Mouse (Mus musculus) forebrain, embryonic 12.5 days (tissue): ENCODE results near the gene Phlda3. TPM values are rescaled to one million over a fixed set of nuclear protein-coding genes. Genes with fewer than 3 reads are reported as not detected.

ENCODE experiments used
- ATAC-seq: fragments of 200-750 bp; cut with Nextera tagmentation; 2 replicates; pipeline ENCODE4 v1.8.0; 2017; ENCODE audit warnings: moderate TSS enrichment; ENCODE audit not compliant: low FRiP score
- H3K27ac ChIP-seq: fragments of 300-500 bp; sonication (generic); 2 replicates; pipeline ENCODE4 v1.5.1; 2016; ENCODE audit warnings: mild to moderate bottlenecking
- H3K27me3 ChIP-seq: fragments of 300-500 bp; sonication (generic); 2 replicates; pipeline ENCODE4 v1.6.1; 2016; ENCODE audit warnings: mild to moderate bottlenecking
- H3K36me3 ChIP-seq: fragments of 300-500 bp; sonication (generic); replicated peaks from 2 replicates; pipeline ENCODE4 v1.6.1; 2016; ENCODE audit warnings: mild to moderate bottlenecking
- H3K4me1 ChIP-seq: fragments of 300-500 bp; sonication (generic); 2 replicates; pipeline ENCODE4 v1.6.1; 2016
- H3K4me2 ChIP-seq: fragments of 300-500 bp; sonication (generic); 2 replicates; pipeline ENCODE4 v1.6.1; 2016; ENCODE audit warnings: mild to moderate bottlenecking, moderate library complexity
- H3K4me3 ChIP-seq: fragments of 300-500 bp; sonication (generic); replicated peaks from 2 replicates; pipeline ENCODE4 v1.5.1; 2016; ENCODE audit warnings: mild to moderate bottlenecking
- H3K9ac ChIP-seq: fragments of 300-500 bp; sonication (generic); 2 replicates; pipeline ENCODE4 v1.6.1; 2016; ENCODE audit warnings: mild to moderate bottlenecking
- H3K9me3 ChIP-seq: fragments of 300-500 bp; sonication (generic); 2 replicates; pipeline ENCODE4 v1.6.1; 2016
- WGBS: fragments of 180-500 bp; shearing (Covaris S2); methylation state at CpG from one replicate; pipeline ENCODE4 v1.1.7; 2016; 5-methylcytosine and 5-hydroxymethylcytosine counted together
- polyA plus RNA-seq: library from polyadenylated mRNA; unstranded; fragments of >200 nt; fragmentation: Nextera tagmentation; extraction: Ambion mirVana; gene quantifications from 2 replicates; pipeline ENCODE4 v1.2.1, GENCODE M21; 2016

The Phlda3 gene
- polyA plus RNA-seq, 1 experiment from 2014 or later: 16.9 TPM

DNA sequence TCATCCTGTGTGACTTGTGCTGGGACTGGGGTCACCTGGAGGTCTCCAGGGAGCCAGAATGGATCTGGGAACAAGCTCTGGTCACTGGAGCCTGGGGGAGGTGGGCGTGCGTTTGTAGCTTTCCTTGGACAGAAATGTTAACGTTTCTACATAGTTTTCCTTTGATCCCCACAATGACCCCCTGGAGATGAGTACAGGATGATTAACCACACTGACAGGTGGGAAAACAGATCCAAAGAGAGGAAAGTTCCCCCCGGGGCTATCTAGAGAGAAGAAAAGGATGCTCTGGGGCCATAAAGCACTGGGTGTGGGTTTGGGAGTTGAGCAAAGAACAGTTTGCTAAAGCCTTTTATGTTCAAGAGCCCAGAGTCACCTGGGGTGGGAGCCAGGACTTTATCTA, 14.7 kb downstream of the Phlda3 start:
- WGBS: 65% methylated on average over 4 of the region's 4 CpGs
- Histone ChIP-seq H3K4me1 (peaks cover 18% of the 10 kb centered on the region), H3K9ac (no peak overlapping the region), H3K27ac (no peak overlapping the region), H3K4me2 (no peak overlapping the region), H3K4me3 (no peak overlapping the region), H3K9me3 (no peaks in the 10 kb centered on the region), H3K36me3 (no peaks in the 10 kb centered on the region), H3K27me3 (0 out of 2 replicates have a peak, but pooled peaks cover 4% of the 10 kb centered on the region)
- no peak for ATAC-seq

DNA sequence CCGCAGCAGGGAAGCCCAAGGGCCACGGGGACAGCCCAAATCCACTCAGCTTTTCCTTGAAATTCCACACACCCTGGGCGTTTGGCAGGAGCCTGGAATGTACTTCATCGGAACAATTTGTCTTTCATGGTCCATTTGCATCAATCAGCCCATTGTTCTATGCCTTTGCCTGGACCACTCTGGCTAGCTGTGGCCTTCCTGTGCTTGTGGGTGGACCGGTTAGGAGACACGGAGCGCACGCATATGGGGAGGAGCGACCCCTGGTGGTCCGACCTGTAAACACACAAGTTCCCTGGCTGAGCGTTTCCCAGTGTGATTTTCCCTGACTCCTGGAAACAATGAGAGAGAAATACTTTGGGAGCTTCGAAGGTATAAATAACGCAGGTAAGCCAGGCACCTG, 15.3 kb downstream of the Phlda3 start:
- no peak overlapping the region for H3K9ac ChIP-seq
- H3K36me3 ChIP-seq: no peaks in the 10 kb centered on the region
- peaks cover 18% of the 10 kb centered on the region for H3K4me1 ChIP-seq
- ATAC-seq: peak; percentile 70
- 16% methylated on average over 13 of the region's 13 CpGs for WGBS
- H3K27ac ChIP-seq: no peak overlapping the region
- H3K9me3 ChIP-seq: no peaks in the 10 kb centered on the region
- 0 out of 2 replicates have a peak, but pooled peaks cover 4% of the 10 kb centered on the region for H3K27me3 ChIP-seq
- H3K4me2 ChIP-seq: no peak overlapping the region
- no peak overlapping the region for H3K4me3 ChIP-seq

DNA sequence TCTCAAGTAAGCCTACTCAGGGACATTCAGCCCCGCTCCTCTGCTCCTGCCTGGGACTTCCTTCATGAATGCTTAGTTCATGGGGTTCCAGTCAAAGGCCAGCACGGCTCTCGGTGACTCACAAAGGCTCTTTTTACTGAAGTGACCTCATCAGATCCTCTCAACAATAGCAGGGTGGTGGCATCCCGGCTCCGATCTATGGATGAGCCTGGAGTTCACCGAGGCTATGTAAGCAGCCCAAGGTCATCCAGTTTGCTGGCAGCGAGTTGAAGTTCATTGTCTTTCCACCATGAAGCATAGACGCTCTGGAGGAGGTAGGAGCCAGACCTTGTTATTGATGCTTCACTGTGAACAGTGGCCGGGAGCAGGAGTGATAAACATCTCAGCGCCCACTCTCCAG, 16.9 kb downstream of the Phlda3 start:
- Histone ChIP-seq H3K9ac (no peak overlapping the region), H3K27me3 (0 out of 2 replicates have a peak, but pooled peaks cover 4% of the 10 kb centered on the region), H3K36me3 (no peaks in the 10 kb centered on the region), H3K4me3 (no peak overlapping the region), H3K9me3 (no peaks in the 10 kb centered on the region), H3K27ac (no peak overlapping the region), H3K4me1 (peaks cover 18% of the 10 kb centered on the region), H3K4me2 (no peak overlapping the region)
- WGBS: 36% methylated on average over 10 of the region's 10 CpGs
- ATAC-seq: no peak

DNA sequence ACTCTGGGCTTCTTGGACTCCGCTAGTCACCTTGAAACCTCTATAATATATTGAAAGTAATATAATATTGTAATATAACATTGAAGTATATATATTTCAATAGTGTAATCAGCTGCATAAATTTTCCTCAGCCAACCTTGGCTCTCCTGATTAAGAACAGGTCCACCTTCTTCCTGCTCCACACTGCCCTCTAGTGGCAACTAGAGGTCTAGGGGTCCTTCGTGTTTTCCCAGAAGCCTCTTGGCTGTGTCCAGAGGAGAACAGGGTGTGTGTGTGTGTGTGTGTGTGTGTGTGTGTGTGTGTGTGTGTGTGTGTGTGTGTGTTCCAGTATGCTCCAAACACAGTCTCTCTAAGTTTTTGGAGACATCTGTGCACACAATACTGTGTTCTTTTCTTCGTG, 21.9 kb downstream of the Phlda3 start:
- WGBS: 41% methylated on average over 3 of the region's 3 CpGs
- Histone ChIP-seq H3K4me1 (peaks cover 6% of the 10 kb centered on the region), H3K27ac (no peak overlapping the region), H3K9ac (no peak overlapping the region), H3K36me3 (no peaks in the 10 kb centered on the region), H3K4me3 (no peak overlapping the region), H3K9me3 (no peaks in the 10 kb centered on the region), H3K4me2 (no peak overlapping the region), H3K27me3 (peaks cover 17% of the 10 kb centered on the region)
- ATAC-seq: peak; percentile 34; the same call in 1 of the 2 replicates

DNA sequence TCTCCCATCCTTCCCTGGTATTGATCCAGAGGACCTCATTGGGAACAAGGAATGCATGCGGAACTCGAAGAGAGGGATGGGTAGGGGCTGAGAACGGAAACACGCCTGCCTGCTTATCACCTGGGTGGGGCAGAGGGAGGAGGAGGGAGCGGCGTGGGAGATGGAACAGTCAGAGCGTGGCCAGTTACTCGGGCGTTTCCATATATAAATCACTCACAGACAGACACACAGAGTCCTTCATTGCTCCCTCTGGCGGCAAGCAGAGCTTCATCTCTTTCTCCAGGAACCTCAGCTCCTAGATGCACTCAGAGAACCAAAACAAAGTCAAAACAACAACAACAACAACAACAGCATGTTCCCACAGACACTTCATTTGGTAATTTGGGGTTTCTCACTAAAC, 22.8 kb downstream of the Phlda3 start:
- Histone ChIP-seq H3K27ac (no peak overlapping the region), H3K4me3 (no peak overlapping the region), H3K36me3 (no peaks in the 10 kb centered on the region), H3K4me2 (no peak overlapping the region), H3K9ac (no peak overlapping the region), H3K27me3 (peaks cover 26% of the 10 kb centered on the region), H3K9me3 (no peaks in the 10 kb centered on the region), H3K4me1 (peaks cover 5% of the 10 kb centered on the region)
- ATAC-seq: no peak
- WGBS: 58% methylated on average over 10 of the region's 10 CpGs

DNA sequence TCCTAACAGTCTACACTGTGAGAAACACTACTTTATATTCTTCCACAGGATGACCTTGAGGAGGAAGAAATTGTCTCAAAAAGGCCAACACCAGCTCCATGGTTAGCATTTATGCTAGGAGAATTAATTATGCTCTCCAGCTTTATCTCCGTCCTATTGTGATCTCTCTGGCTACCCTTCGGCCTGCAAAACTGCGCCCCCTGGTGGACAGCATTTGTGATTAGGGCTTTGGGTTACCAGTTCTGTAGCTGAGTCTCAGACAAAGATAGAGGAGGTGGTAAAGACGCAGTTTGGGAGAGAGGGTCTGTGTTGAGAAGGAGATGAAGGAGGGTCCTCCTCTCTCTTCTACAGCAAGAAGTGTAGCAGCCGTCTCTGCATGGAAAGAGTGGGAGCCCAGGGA, 23.9 kb downstream of the Phlda3 start:
- WGBS: 9% methylated on average over 5 of the region's 5 CpGs
- 0 out of 2 replicates have a peak, but pooled peaks have one; percentile 19 for ATAC-seq
- peaks cover 15% of the 10 kb centered on the region for H3K4me1 ChIP-seq
- no peak overlapping the region for H3K9ac ChIP-seq
- H3K9me3 ChIP-seq: no peaks in the 10 kb centered on the region
- H3K36me3 ChIP-seq: no peaks in the 10 kb centered on the region
- H3K27ac ChIP-seq: no peak overlapping the region
- peaks cover 33% of the 10 kb centered on the region for H3K27me3 ChIP-seq
- no peak overlapping the region for H3K4me3 ChIP-seq
- H3K4me2 ChIP-seq: no peak overlapping the region

DNA sequence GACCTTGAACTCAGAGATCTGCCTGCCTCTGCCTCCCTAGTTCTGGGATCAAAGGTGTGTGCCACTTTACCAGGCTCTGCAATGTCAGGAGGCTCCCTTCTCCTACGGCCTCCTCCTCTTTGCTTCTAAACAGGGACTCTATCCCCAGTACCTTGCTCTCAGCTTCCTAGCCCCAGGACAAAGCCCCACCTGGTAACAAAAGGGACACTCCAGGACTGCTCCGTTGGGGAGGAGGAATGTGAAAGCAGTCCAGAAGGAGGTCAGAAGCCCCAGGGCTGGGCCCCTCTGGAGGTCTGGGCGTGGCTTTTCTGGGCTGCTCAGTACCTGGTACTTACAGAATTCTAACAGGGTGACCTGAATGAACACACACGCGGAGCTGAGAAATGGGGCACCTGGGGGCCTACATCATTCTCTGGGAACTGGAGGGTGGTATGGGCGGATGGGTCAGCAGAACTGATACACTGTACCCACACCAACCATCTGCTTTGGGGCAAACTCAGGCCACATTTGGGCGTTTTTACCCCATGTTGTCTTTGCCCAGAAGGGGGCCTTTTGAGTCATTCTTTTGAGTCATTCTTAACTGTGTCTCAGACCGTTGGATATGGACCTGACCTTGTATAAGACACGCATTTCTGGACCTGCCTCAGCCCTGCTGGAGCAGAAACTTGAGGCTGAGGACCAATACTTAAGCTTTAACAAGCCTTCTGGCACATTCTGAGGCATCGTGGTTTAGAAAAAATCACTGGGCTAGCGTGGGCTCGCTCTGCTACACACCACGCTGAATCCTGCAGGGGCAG, 26.4 kb downstream of the Phlda3 start:
- 54% methylated on average over 13 of the region's 13 CpGs for WGBS
- no peak for ATAC-seq

DNA sequence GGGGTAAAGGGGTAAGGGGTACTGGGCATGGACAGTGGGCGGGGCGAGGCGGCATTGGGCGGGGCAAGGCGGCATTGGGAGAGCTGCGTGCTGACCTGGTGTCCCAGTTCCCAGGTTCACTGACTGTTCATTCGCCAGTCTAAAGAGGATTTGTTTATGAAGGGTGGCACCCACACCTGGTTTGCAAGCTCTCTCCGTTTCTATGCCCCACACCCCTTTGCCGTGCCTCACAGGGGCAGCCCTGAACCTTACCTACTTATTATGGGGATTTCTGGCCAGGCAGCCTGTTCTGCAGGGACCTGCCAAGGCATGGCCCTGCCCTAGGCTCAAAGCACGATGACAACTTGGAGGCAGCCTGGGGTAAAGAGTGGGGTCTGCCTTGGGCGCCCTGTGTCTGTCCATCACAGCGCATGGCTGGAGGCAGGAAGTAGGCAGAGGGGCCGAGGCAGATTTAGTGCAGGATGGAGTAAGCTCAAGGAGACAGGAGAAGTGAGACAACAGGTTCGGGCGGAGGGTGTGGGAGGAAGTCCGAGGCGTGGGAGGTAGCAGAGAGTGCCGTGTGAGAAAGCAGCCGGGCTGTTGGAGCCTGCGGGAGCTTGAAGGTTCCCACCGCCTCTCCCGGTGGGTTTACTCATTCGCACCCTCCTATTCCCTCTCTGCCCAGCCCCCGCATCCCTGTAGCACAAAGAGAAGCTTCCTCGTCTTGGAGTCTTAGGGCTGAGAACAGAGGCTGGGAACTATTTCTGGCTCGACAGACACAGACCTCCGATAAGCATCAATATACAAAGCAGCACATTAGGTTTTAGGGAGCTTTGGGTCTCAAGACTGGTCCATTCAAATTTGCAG, 27.7 kb downstream of the Phlda3 start:
- ATAC-seq: 0 out of 2 replicates have a peak, but pooled peaks have one; percentile 19
- Histone ChIP-seq H3K36me3 (no peaks in the 10 kb centered on the region), H3K27ac (no peak overlapping the region), H3K9ac (peak overlapping the region; percentile 36; the same call in 1 of the 2 replicates), H3K4me3 (peak overlapping the region; percentile 19), H3K4me1 (peaks cover 18% of the 10 kb centered on the region), H3K27me3 (peaks cover 43% of the 10 kb centered on the region), H3K4me2 (peak overlapping the region; percentile 48), H3K9me3 (no peaks in the 10 kb centered on the region)
- 23% methylated on average over 27 of the region's 27 CpGs for WGBS

More for the DNA sequence above, 26.4 kb downstream of the Phlda3 start:
- H3K4me2 ChIP-seq: no peak overlapping the region
- no peaks in the 10 kb centered on the region for H3K9me3 ChIP-seq
- H3K36me3 ChIP-seq: no peaks in the 10 kb centered on the region
- no peak overlapping the region for H3K27ac ChIP-seq
- peaks cover 43% of the 10 kb centered on the region for H3K27me3 ChIP-seq
- H3K4me3 ChIP-seq: no peak overlapping the region
- peaks cover 18% of the 10 kb centered on the region for H3K4me1 ChIP-seq
- H3K9ac ChIP-seq: no peak overlapping the region

DNA sequence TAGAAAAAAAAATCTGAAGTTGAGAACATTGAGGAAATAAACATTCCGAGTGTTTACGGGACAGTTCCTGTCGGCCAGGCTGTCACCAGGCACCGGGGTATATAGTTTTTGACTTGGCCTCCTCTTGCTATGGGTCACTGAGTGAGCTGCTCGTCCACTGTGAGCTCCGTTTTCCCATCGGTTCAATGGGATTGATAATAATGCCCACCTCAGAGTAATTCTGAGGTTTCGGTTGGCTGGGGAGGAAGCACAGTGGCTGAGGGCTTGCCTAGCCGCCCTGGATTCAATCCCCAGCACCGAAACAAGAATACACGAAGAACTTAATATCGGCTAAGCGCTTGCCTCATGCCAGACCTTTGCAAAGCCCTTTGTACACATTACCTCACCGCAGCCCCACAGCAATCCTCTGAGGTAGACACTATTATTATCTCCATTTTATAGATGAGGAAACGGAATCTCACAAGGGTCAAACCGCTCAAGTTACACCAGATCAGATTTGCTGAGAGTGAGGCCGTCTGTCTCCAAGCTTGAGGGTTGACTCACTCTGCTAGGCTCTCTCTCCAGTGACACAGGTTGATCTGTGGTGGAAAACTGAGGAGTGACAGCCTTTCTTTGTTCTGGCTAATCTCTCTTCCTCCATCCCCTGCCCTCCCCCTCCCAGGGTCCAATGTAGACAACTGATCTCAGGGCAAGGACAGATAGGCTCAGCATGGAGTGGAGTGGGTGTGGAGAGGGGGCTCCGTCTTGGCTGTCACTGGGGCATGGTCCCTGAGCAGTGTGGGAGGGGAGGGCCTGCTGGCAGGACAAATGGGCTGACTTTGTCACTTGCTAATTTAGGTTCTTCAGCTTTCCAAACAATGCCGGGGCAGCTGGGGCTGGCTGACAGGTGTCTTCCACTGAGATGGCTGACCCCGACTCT, 28.6 kb downstream of the Phlda3 start:
- H3K4me2 ChIP-seq: peak overlapping the region; percentile 48; the same call in 1 of the 2 replicates
- H3K9me3 ChIP-seq: no peaks in the 10 kb centered on the region
- peaks cover 43% of the 10 kb centered on the region for H3K27me3 ChIP-seq
- ATAC-seq: no peak
- peaks cover 18% of the 10 kb centered on the region for H3K4me1 ChIP-seq
- H3K4me3 ChIP-seq: no peak overlapping the region
- H3K27ac ChIP-seq: no peak overlapping the region
- WGBS: 48% methylated on average over 20 of the region's 20 CpGs
- H3K9ac ChIP-seq: no peak overlapping the region
- H3K36me3 ChIP-seq: no peaks in the 10 kb centered on the region

DNA sequence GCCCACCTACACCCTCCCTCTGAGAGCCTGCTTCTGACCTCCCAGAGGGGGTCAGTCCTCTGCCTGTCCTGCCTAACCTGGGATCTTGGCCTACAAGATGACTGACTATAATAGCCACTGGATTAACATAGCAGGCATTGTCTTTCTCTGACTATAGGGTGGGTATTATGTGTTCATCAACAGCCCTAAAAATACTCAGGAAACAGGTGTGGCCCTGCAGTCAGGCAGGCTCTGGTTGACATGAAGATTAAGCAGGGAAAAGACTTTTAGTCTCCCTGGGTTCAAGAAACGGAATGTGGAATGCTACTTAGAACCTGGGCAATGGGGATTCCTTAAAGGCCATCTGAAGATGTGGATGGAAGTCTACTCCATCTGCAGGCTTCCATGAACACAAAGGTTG, 32.6 kb downstream of the Phlda3 start:
- Histone ChIP-seq H3K4me2 (no peak overlapping the region), H3K9ac (no peak overlapping the region), H3K9me3 (no peaks in the 10 kb centered on the region), H3K4me3 (no peak overlapping the region), H3K4me1 (peaks cover 25% of the 10 kb centered on the region), H3K27ac (no peak overlapping the region), H3K36me3 (no peaks in the 10 kb centered on the region), H3K27me3 (peaks cover 20% of the 10 kb centered on the region; the same call in 1 of the 2 replicates)
- WGBS: 74% methylated on average over 1 of the region's 1 CpGs
- ATAC-seq: no peak

DNA sequence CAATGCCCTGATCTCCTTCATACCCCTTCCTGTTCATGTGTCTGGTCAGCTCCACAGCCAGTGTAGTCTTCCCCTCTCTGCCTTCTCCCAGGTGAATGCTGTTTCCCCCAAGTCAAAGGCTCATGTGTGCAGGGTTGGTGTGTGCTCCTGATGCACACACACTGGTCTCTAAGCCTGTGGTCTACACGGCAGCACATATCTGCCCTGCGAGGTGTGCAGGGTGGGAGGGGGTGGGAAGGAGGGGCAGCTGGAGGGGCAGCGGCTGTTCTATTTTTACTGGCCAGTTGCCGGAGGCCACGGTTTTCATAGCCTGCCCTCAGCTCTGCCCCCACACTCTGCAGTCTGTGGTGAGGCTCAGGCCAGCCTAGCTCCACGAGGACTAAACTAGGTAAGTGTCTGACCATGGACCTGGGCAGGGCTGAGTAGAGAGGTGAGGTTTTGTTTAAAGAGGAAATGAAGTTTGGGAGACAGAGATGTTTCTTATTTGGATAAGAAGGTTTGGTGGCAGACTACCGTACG, 33.2 kb downstream of the Phlda3 start:
- Histone ChIP-seq H3K4me3 (no peak overlapping the region), H3K27ac (no peak overlapping the region), H3K27me3 (0 out of 2 replicates have a peak, but pooled peaks cover 14% of the 10 kb centered on the region), H3K9me3 (no peaks in the 10 kb centered on the region), H3K36me3 (no peaks in the 10 kb centered on the region), H3K4me2 (no peak overlapping the region), H3K9ac (no peak overlapping the region), H3K4me1 (peaks cover 19% of the 10 kb centered on the region)
- 66% methylated on average over 8 of the region's 8 CpGs for WGBS
- no peak for ATAC-seq
